Mouse (Mus musculus) G1E-ER4 (cell line): ENCODE data around the gene Cenpn. TPM values are rescaled to one million over a fixed set of nuclear protein-coding genes. Genes with fewer than 3 reads are reported as not detected.

Source experiments
- GATA1 ChIP-seq: IDR thresholded peaks from one replicate; pipeline ENCODE4 v1.8.0; 2012; ENCODE audit warnings: low read length, inconsistent platforms
- polyA plus RNA-seq: library from polyadenylated mRNA; stranded (reverse); fragments of >175 nt; gene quantifications from 2 replicates; pipeline ENCODE4 v1.2.3, GENCODE M21; 2012

Cenpn gene
- 5.9 and 18.9 TPM in 2 replicates for polyA plus RNA-seq

DNA sequence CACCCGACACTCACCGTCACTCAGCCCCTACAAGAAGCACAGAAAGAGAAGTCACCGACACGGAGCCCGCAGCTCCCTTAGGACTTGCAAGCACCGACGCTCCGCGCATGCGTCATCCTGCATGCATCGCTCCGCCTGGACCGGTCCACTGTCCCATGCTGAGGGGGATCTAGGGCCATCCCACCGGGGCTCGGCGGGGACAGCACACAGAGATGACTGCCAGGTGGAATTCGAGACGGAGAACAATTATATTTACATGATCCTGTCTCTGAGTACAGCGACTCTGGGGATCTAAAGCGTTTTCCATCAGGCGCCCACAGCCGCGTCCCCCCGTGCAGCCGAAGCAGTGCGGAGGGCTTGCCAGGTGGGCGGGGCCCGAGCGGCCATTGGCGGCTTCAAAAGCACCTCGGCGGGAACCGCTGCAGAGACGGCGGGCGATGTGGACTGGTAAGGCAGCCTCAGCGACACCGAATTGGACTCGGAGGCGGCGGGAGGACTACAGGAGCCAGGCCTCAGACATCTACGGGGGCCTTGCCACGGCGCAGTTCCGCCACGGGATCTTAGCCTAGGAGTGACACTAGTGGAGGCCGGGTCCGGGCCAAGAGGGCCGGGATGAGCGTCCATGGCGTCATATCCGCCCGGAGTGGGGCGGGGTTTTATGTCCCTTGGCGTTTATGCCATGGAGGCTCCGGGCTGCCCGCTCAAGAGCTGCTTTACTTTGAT is at the start of gene Cenpn, which contains the start of gene Cmc2:
Cenpn (plus strand) TSS at position 394 of the 723 bp plus-strand sequence.
Cmc2 (minus strand) TSS at position 119 of the 723 bp plus-strand sequence.
- no peak for TF ChIP-seq GATA1

DNA sequence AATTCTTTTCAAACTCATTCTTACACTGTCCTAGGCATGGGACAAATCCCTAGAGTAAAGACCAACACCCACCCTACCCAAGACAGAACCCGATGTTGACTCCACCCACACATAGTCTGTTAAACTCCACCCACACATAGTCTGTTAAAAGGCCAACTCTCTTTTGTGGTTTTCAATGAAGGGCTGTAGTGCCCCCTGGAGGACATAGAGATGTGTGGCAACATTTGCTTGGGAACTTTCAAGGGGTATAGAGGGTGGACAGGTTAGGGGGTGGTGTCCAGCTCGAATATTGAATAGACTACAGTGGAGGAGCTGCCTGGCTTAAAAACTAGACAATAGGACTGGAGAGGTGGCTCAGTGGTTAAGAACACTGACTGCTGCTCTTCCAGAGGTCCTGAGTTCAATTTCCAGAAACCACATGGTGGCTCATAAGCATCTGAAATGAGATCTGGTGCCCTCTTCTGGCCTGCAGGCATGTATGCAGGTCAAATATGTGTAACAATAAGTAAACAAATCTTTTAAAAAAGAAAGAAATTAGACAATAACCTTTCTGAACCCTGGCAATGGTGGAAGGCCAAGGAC is 48.7 kb upstream of the Cenpn start:
- no peak for TF ChIP-seq GATA1

DNA sequence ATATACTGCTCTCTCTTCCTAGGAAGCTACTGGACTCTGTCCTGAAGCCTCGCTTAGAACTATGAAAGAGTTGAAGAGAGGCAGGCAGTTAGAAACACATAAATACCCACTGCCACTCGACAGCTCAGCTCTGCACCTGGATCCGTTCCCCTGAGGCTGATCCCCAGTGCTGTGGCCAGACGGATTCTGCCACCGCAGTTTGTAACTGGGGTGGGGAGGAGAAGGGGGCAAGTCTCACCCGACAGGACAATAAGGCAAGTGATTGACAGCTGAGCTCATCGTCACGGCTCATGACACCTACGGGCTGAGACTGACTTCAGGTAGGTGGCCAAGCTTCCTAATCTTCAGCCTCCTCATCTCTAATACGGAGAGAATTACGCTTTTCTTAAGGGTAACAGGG is 47.9 kb upstream of the Cenpn start:
- TF ChIP-seq GATA1: no peak

DNA sequence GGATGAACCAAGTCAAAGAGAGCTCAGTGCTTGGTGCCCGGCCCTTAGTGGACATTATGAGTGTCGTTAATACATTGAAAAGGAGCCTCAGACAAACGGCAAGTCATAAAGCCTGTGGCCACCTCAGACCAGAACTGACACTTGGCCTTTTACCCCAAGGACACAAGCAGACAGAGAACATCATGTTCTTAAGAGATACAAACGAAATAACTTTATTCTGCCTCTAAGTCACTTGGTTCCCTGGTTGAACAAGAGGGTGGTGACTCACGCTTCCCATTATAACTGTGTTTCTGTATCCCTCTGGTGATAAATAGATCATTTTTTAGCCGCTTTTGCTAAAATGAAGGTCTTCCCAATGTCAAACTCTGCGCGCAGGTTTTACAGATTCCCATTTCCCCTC is 47.5 kb upstream of the Cenpn start:
- TF ChIP-seq GATA1: no peak

DNA sequence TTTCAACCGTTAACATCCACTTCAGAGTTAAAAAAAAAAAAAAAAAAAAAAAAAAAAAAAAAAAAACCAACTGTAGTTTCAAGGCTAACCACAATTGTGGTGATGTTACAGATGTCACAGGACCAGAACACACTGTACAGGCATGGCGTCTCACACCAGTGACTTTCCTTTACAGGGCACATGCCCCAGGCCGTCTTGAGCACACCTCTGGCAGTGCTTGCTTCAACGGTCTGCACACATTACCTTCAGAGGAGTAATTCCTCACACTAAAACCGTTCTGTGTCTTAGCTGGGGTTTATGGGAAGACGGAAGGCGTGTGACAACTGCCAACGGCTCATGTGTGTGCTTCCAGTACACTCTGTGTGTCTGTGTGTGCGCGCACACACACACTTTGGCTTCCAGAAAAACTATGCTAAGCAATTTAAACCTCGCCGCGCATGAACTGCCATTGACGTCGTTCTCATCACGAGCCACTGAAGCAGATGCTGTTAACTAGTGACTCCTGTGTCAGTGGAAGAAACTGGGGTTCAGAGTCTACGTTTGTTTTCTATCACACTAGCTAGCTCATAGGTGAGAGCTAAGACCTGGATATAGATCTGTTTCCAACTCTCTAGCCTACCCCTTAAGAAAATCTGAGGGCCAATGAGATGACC is 45.6 kb upstream of the Cenpn start:
- TF ChIP-seq GATA1: no peak

DNA sequence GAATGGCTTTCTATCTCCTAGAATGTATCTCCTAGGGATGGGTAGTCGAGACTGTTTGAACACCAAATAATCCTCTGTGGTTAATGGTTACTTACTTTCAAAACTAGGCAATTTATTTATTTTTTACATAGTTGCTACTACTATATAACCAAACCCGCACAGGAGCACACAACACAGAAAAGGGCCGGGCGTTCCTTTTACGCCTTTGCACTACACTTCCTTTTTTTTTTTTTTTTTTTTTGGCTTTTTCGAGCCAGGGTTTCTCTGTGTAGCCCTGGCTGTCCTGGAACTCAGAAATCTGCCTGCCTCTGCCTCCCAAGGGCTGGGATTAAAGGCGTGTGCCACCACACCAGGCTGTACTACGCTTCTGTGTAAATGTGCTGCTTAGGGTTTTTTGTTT is 40.1 kb upstream of the Cenpn start:
- TF ChIP-seq GATA1: no peak

DNA sequence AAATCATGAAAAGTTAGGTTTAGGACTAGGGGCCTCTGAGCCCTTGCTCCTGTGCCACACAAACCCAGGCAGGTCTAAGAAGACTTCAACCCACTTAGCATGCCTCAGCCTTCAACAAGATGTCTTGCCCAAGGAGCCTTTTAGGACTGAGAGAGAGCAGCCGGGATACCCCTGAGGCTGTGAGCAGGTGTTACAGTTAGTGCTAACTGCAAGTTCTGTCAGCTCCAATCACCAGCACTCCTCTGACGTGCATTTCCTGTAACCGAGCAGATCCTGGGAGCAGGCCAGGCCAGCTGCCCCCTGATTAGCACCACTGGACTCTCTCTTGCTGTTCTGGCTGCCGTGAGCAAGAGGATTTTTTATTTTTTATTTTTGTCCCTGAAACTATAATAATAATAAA is 33.7 kb upstream of the Cenpn start:
- TF ChIP-seq GATA1: no peak

DNA sequence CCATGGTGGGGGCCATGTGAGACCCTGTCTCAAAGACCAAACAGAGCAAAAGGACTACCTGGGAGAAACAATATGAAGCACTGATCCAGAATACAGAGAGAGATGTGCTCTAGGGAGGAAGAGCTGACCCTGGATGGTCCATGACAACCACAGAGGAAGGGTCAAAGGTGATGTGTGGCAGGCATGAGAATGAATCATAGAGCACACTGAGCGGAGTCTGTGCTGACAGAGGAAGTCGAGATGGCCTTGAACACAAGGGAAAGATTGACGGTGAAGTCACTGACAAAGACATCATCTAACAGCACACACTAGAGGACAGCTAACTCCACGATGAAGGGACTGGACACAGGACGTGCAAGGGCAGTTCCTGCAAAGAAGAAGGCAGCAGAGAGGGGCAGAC is 30.1 kb upstream of the Cenpn start:
- TF ChIP-seq GATA1: no peak

DNA sequence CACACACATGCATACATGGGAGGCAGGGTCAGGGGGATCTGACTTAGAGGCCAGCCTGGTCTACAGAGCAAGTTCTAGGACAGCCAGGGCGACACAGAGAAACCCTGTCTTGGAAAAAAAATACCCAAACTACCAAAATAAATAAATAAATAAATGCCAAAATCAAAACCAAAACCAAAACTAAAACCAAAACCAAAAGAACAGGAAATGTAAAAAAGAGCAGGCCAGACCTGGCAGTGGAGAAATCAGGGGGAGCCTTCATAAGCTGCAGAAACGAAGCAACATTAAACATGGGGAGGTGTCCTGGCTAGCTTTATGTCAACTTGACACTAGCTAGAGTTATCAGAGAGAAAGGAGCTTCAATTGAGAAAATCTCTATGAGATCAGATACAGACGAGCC is 29.4 kb upstream of the Cenpn start:
- TF ChIP-seq GATA1: no peak

DNA sequence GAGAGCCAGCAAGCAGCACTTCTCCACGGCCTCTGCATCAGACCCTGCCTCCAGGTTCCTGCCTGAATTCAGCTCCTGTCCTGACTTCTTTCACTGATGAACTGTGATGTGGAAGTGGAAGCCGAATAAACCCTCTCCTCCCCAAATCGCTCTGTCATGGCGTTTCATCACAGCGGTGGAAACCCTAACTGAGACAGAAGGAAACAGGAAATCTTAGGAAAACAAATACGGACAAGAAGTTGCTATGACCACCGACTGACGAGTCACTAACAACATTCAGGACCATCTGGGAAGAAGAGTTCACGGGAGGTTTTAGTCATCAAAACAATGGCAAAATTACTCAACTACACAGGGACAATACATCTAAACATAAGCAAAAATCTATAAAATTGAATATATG is 28.9 kb upstream of the Cenpn start:
- no peak for TF ChIP-seq GATA1

DNA sequence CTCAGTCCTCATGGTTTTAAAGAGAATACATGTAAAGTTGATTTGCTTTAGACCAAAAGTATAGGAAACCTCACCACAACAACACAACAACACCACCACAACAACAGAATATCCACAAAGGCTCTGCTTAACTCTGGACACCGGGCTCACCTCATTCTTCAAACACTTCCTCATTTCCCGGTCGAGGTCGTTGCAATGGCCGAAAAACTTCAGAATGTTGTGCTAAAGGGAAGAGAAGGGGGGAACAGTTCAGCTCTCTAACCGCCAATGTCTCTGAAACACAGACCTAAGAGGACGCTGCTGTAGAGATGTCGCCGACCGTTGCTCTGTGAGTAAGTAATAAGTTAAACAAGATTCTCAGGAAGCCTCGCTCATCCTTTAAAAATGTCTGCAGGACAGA is 27.6 kb upstream of the Cenpn start:
- TF ChIP-seq GATA1: no peak

DNA sequence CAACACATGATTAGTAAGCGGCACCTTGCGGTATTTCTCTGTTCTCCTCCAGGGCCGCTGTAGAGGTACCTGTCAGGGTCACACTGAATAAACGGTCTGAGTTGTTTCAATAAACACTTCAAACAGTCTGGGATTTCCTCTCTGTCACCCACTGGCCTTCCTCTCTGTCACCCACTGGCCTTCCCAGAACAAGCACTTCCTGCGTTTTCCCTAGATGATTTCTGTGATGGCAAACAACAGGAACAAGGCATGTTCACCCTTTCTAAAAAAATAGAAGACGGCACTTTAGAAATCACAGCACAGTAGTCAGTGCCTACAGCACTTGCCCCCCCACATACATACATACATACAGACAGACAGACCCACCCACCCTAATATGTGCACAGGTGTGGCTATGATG is 26.0 kb upstream of the Cenpn start:
- TF ChIP-seq GATA1: no peak

DNA sequence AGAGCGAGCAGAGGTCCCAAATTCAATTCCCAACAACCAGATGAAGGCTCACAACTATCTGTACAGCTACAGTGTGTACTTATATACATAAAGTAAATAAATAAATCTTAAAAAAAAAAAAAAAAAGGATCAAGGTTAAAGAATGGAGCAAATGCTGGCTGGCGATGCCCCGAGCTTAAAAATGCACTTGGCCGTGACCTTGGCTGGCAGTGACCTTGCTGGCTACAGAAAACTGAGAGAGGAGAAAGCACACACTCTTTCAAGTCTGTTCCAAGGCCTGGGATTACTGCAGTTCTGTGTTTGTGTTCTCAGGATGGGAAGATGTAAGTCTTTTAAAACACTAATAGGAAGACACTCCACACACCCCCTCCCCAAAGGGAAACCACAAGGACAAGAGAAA is 16.8 kb upstream of the Cenpn start:
- TF ChIP-seq GATA1: no peak

DNA sequence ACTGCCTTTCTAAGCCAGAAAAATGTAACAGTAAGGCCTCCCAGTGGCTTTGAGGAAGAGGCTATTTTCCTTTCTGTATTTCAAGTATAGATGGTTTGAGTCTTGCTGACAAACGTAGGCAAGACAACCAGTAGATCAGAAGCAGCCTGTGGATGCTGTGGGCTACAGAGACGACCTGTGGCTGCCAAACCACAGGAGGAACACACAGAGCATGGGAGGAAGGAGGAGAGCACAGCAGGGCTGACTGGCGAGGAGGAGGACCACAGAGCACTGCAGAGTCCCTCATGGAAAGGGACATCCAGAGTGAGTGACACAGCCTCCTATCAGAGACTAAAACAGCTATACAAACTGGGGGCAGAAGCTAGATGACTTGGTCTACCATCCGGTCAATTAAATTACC is 16.3 kb upstream of the Cenpn start:
- TF ChIP-seq GATA1: no peak

DNA sequence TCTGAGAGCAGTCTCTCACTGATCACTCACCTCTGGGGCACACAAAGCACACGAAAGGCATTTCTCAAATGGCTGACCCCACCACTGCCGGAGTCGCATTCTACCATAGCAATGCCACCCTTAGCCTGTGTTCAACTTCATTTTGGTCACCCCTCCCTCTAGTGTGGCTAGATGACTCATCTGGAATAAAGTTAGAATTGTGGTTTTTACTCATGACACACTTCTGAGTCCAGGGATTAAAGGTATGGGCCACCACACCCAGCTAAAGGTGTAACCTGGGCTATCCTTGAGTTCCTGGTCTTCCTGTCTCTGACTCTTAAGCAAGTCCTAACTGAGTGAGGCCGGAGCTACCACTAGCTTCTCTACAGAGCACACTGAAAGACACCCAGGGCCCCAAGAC is 15.7 kb upstream of the Cenpn start:
- no peak for TF ChIP-seq GATA1

DNA sequence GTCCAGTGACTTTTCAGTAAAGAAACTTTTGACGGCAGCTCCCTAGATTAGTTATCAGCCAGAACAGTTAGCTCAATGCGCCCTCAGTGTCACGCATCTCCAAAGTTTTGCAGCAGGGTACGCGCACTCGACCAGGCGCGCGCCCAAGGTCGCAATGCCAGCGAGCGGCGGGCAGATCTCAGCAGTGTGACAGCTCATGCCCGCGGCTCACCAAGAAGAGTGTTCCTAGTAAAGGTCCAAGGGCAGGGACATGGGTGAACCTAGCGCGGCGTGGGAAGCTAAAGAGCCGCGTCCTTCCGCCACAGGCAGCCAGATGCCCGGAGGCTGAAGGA is 559 bp upstream of the Cenpn start:
- no peak for TF ChIP-seq GATA1
